Mouse (Mus musculus) embryonic fibroblast, embryonic 13.5 days (primary cell): ENCODE data around the gene Aif1.

Source experiments
- CTCF ChIP-seq: IDR thresholded peaks from 2 replicates; pipeline ENCODE4 v1.5.1; 2011; ENCODE audit warnings: mild to moderate bottlenecking, control low read depth, low read length, moderate library complexity, borderline replicate concordance; ENCODE audit not compliant: insufficient read depth
- POLR2A ChIP-seq: IDR thresholded peaks from 2 replicates; pipeline ENCODE4 v1.6.1; 2011; ENCODE audit warnings: low read depth, mild to moderate bottlenecking, control low read depth, low read length, moderate library complexity

DNA sequence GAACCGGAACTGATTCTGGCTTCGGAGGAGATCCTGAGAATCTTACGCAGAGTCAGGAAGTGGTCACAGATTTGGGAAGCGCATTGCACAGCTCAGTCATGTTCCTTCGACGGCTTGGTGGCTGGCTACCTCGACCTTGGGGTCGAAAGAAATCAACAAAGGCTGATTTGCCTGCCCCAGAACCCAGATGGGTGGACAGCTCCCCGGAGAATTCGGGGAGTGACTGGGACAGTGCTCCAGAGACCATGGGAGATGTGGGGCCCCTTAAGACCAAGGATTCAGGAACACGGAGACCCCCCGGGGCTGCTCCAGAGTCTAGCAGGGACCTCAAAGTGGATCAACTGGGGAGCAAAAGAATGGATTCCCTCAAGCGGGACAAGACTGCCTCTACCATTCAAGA lies 48.9 kb downstream of the Aif1 start:
- no peak for TF ChIP-seq CTCF
- no peak for TF ChIP-seq POLR2A
